Mouse (Mus musculus) G1E (cell line): ENCODE data around the gene Brk1.

ENCODE experiments used
- CTCF ChIP-seq: IDR thresholded peaks from 2 replicates; pipeline ENCODE4 v1.5.1; 2012; ENCODE audit warnings: low read depth, low read length, inconsistent platforms, mixed read lengths
- GATA2 ChIP-seq: IDR thresholded peaks from 2 replicates; pipeline ENCODE4 v1.6.1; 2012; ENCODE audit warnings: low read depth, low read length, inconsistent platforms, borderline replicate concordance
- POLR2AphosphoS5 ChIP-seq: IDR thresholded peaks from 2 replicates; pipeline ENCODE4 v1.6.1; 2012; ENCODE audit warnings: low read depth, low read length, inconsistent platforms; ENCODE audit not compliant: insufficient replicate concordance

GRCm38 (mm10) chr6:113597945-113598344, 6.6 kb upstream of the Brk1 start:
- TF ChIP-seq GATA2 (no peak), POLR2AphosphoS5 (no peak), CTCF (no peak)
